Mouse (Mus musculus): ENCODE data around the gene Gm10097.

- TF ChIP-seq CTCF (IDR thresholded peaks at IDR 0.05; ENCODE audit: control insufficient read depth, insufficient read depth, low read length) = no peak
- no peak for TF ChIP-seq POLR2A (IDR thresholded peaks at IDR 0.05; ENCODE audit: borderline replicate concordance, control insufficient read depth, low read depth, low read length)
These were observed 39.8 kb upstream of the Gm10097 start for GRCm38 (mm10) chr10:5029161-5029560.
